Mouse (Mus musculus): Measurements from ENCODE around the gene Cmtm6. TPM values are rescaled to one million over a fixed set of nuclear protein-coding genes. Genes with fewer than 3 reads are reported as not detected.
"Not testable (repeated sequence)": the region's sequence is repeated elsewhere in the genome, so short reads cannot be mapped to it uniquely, and the experiment has no call there.

The Cmtm6 gene
- polyA plus RNA-seq, 1 experiment from 2014 or later: 31.8 TPM

DNA sequence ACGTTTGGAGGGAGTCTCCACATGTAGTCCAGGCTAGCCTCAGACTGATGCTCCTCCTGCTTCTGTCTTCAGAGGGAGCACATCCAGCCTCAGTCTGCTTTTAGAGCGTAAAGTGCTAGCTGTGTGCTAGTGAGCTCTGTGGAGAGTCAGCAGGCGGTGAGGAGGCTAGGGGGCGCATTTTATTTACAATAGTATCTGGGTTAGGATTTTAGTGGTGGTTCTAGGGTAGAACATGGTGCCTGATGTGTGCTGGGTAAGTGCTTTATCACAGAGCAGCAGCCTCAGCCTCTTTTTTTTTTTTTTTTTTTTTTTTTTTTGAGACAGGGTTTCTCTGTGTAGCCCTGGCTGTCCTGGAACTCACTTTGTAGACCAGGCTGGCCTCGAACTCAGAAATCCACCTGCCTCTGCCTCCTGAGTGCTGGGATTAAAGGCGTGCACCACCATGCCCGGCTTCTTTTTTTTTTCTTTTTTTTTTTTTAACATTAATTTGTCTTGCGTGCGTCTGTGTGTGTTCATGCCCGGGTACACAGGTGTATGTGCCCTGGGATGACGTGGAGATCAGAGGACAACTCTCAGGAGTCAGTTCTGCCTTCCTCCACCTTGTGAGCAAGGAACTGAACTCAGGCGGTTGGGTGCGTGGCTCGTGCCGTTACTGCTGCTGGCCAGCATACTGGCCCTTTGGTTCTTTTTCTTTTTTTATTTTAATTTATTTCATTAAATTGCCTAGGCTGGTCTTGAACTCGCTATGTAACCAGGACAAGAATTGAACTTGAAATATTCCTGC is 30.8 kb upstream of the Cmtm6 start:
- Histone ChIP-seq H3K27ac (no peak overlapping the region), H3K4me3 (no peak overlapping the region), H3K9ac (no peak overlapping the region), H3K36me3 (peaks cover 19% of the 10 kb centered on the region), H3K4me2 (replicated peaks) (no peak overlapping the region), H3K4me1 (no peaks in the 10 kb centered on the region), H3K27me3 (no peaks in the 10 kb centered on the region), H3K9me3 (no peaks in the 10 kb centered on the region)
- no peak for ATAC-seq (ENCODE audit: insufficient number of reproducible peaks, insufficient read depth, low FRiP score, low TSS enrichment)
- WGBS: 90% methylated on average over 16 of the region's 16 CpGs

DNA sequence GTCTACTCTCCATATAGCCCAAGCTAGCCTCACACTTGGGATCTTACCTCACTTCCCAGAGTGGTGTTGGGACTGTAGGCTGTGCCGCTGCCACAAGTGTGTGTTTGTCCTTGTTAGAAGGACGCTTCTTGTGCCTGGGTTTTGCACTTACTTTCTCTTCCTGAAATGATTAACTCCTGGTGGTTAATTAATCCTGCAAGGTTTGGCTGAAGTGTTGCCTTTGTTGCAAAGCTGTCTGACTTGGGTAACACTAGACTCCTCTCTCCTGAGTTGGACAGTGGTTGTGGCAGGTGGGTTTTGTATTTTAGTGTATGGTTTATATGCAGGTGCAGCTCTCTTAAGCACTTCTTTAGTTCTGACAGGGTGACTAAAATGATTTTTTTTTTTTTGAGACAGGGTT is 29.9 kb upstream of the Cmtm6 start:
- Histone ChIP-seq H3K9ac (no peak overlapping the region), H3K36me3 (peaks cover 26% of the 10 kb centered on the region), H3K4me2 (replicated peaks) (no peak overlapping the region), H3K9me3 (no peaks in the 10 kb centered on the region), H3K27ac (no peak overlapping the region), H3K4me3 (no peak overlapping the region), H3K4me1 (no peaks in the 10 kb centered on the region), H3K27me3 (no peaks in the 10 kb centered on the region)
- ATAC-seq (ENCODE audit: insufficient number of reproducible peaks, insufficient read depth, low FRiP score, low TSS enrichment): no peak
- WGBS: 90% methylated on average over 2 of the region's 2 CpGs

DNA sequence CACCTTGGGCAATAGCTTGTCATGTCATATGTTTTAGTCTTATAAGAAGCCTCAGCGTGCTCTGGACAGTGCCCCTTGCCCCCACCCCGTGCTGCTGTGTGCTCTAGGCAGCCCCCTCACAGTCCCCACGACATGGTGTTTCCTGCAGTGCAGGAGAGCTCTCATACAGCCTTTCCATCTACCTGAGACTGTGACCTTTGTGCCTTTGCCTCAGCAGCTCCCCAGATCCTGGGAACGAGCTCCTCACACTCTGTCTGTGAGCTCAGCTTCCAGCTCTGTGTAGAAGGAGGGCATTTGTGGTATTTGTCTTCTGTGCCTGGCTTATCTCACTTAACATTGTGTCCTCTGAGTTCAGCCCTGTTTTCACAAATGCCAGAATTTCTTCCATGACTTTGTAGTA is 29.0 kb upstream of the Cmtm6 start:
- Histone ChIP-seq H3K4me3 (no peak overlapping the region), H3K36me3 (peaks cover 33% of the 10 kb centered on the region), H3K9me3 (no peaks in the 10 kb centered on the region), H3K4me2 (replicated peaks) (no peak overlapping the region), H3K4me1 (no peaks in the 10 kb centered on the region), H3K27me3 (no peaks in the 10 kb centered on the region), H3K9ac (no peak overlapping the region), H3K27ac (no peak overlapping the region)
- no peak for ATAC-seq (ENCODE audit: insufficient number of reproducible peaks, insufficient read depth, low FRiP score, low TSS enrichment)
- 89% methylated on average over 4 of the region's 4 CpGs for WGBS

DNA sequence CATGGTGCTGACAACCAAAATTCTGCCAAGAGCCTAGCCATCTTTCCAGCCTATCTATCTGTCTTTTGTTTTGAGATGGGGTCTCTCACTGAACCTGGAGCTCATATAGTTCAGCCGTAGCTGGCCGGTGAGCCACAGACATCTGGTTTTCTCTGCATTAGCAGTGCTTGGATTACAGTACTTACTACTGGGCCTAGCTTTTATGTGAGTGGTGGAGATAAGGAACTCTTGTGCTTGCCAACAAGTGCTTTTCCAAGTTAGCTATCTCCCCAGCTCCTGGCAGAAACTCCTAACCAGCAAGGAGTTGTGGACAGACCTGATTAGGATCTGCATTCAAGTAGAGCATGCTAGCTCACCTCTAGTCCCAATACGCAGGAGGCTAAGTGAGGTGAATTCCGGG is 23.1 kb upstream of the Cmtm6 start:
- no peak overlapping the region for H3K4me3 ChIP-seq
- no peak for ATAC-seq (ENCODE audit: insufficient number of reproducible peaks, insufficient read depth, low FRiP score, low TSS enrichment)
- no peaks in the 10 kb centered on the region for H3K27me3 ChIP-seq
- no peaks in the 10 kb centered on the region for H3K9me3 ChIP-seq
- no peak overlapping the region for H3K4me2 ChIP-seq (replicated peaks)
- H3K36me3 ChIP-seq: peaks cover 63% of the 10 kb centered on the region
- H3K4me1 ChIP-seq: no peaks in the 10 kb centered on the region
- 95% methylated on average over 4 of the region's 4 CpGs for WGBS
- H3K27ac ChIP-seq: no peak overlapping the region
- H3K9ac ChIP-seq: no peak overlapping the region

DNA sequence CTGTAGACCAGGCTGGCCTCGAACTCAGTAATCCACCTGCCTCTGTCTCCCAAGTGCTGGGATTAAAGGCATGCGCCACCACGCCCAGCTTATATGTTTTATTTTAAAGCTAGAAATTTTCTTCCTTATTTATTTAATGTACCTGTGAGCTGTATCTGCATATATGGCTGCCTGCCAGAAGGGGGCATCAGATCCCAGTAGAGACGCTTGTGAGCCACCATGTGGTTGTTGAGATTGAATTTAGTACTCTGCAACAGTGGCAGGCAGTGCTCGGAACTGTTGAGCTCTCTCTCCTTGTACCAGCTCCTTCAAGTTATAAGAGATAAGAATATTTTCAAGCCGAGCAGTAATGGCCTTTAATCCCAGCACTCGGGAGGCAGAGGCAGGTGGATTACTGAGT is 20.6 kb upstream of the Cmtm6 start:
- WGBS: 76% methylated on average over 7 of the region's 7 CpGs
- H3K9ac ChIP-seq: no peak overlapping the region
- H3K4me2 ChIP-seq (replicated peaks): no peak overlapping the region
- no peak for ATAC-seq (ENCODE audit: insufficient number of reproducible peaks, insufficient read depth, low FRiP score, low TSS enrichment)
- H3K27ac ChIP-seq: no peak overlapping the region
- peaks cover 79% of the 10 kb centered on the region for H3K36me3 ChIP-seq
- no peaks in the 10 kb centered on the region for H3K4me1 ChIP-seq
- H3K4me3 ChIP-seq: no peak overlapping the region
- H3K27me3 ChIP-seq: no peaks in the 10 kb centered on the region
- no peaks in the 10 kb centered on the region for H3K9me3 ChIP-seq

DNA sequence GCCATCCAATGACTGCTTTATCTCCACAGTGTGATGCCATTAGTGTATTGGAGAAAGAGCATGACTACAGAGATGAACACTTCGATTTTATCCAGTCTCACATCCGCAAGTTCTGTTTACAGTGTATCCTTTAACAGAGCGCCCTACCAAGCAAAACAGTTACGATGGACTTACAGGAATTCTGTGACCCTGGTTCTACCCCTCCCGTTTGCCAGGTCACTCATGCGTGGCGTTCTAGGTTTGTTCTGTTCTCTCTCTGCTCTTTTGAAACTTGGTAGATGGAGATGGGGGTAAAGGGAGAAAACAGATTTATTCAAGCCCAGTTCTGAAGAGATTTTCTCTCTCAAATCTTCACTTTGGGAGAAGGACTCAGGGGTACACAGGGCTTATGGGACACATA is 17.4 kb upstream of the Cmtm6 start:
- no peaks in the 10 kb centered on the region for H3K9me3 ChIP-seq
- H3K9ac ChIP-seq: no peak overlapping the region
- no peaks in the 10 kb centered on the region for H3K4me1 ChIP-seq
- peaks cover 77% of the 10 kb centered on the region for H3K36me3 ChIP-seq
- WGBS: 95% methylated on average over 7 of the region's 7 CpGs
- no peak overlapping the region for H3K4me3 ChIP-seq
- H3K4me2 ChIP-seq (replicated peaks): no peak overlapping the region
- no peaks in the 10 kb centered on the region for H3K27me3 ChIP-seq
- no peak overlapping the region for H3K27ac ChIP-seq
- ATAC-seq (ENCODE audit: insufficient number of reproducible peaks, insufficient read depth, low FRiP score, low TSS enrichment): no peak

DNA sequence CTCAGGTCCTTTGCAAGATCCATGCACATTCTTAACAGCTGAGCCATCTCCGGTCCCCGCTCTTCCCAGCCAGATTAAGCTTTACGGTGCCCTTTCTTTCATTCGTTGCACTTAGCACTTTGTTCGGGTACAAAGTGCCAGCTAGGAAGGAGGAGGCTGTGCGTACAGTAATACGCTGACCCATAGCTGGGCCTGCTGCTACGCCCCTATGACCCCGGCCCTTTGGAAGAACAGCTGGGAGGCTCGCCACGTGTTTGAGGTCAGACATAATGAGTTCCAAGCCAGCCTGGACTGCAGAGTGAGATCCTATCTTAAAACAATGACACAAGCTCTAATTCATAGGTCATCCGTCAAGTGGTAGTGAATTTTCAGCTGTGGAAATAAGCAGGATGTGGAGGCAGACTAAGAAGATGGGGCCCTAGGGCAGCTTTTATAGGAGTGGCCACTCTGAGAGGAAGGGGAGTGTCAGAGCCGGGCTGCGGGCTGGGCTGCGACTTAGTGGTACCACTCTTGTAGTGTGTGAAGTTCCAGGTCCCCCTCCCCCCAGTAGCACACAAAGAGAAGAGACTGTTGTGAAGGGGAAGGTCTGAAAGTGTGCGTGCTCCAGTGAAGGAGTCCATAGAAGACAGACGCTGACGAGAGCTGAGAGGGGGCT is 14.1 kb upstream of the Cmtm6 start:
- Histone ChIP-seq H3K4me3 (no peak overlapping the region), H3K9me3 (no peaks in the 10 kb centered on the region), H3K4me1 (no peaks in the 10 kb centered on the region), H3K36me3 (peaks cover 91% of the 10 kb centered on the region), H3K27ac (no peak overlapping the region), H3K27me3 (no peaks in the 10 kb centered on the region), H3K9ac (no peak overlapping the region), H3K4me2 (replicated peaks) (no peak overlapping the region)
- WGBS: 48% methylated on average over 18 of the region's 18 CpGs
- ATAC-seq (ENCODE audit: insufficient number of reproducible peaks, insufficient read depth, low FRiP score, low TSS enrichment): 0 out of 2 replicates have a peak, but pooled peaks have one; percentile 28

DNA sequence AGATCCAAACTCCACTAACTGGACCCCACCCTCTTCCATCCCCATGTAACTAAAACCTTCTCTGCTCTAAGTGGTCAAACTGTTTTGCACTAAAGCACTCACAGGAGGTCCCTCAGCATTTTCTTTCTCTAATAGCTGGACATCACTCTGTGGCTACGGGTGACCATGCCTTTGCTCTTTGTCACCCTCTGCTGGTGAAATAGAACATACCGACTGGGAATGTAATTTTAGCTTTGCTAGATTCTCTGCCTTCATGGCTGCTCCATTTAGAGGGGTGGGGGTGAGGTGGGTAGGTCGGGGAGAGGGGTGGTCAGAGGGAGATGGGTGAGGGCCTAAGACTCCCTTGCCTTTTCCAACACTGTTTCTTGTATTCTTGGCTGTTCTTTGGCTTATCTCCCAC is 3.6 kb upstream of the Cmtm6 start:
- WGBS: 3% methylated on average over 3 of the region's 3 CpGs

DNA sequence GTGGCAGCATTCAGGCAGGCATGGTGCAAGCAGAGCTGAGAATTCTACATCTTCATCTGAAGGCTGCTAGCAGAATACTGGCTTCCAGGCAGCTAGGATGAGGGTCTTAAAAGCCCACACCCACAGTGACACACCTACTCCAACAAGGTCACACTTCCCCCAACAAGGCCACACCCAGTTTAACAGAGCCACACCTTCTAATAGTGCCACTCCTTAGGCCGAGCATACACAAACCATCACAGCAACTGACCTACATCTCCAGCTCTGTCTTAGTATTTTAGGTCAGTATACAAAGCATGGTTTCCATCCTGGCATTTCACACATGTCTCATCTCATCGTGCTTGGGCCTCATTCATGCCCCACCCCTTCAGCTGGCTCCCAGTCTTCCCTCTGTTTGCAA is 2.5 kb upstream of the Cmtm6 start:
- not testable (repeated sequence) for H3K9me3 ChIP-seq; H3K4me2 ChIP-seq (replicated peaks); H3K4me3 ChIP-seq; H3K9ac ChIP-seq; H3K27me3 ChIP-seq; ATAC-seq (ENCODE audit: insufficient number of reproducible peaks, insufficient read depth, low FRiP score, low TSS enrichment); H3K27ac ChIP-seq
- Histone ChIP-seq H3K4me1 (peaks cover 13% of the 10 kb centered on the region), H3K36me3 (peaks cover 20% of the 10 kb centered on the region)
- WGBS: 45% methylated on average over 2 of the region's 2 CpGs

More for the DNA sequence above, 3.6 kb upstream of the Cmtm6 start:
- Histone ChIP-seq H3K36me3 (peaks cover 30% of the 10 kb centered on the region), H3K27ac (no peak overlapping the region), H3K4me1 (peaks cover 7% of the 10 kb centered on the region), H3K27me3 (no peaks in the 10 kb centered on the region), H3K9me3 (no peaks in the 10 kb centered on the region), H3K4me3 (no peak overlapping the region), H3K4me2 (replicated peaks) (no peak overlapping the region), H3K9ac (no peak overlapping the region)
- no peak for ATAC-seq (ENCODE audit: insufficient number of reproducible peaks, insufficient read depth, low FRiP score, low TSS enrichment)

DNA sequence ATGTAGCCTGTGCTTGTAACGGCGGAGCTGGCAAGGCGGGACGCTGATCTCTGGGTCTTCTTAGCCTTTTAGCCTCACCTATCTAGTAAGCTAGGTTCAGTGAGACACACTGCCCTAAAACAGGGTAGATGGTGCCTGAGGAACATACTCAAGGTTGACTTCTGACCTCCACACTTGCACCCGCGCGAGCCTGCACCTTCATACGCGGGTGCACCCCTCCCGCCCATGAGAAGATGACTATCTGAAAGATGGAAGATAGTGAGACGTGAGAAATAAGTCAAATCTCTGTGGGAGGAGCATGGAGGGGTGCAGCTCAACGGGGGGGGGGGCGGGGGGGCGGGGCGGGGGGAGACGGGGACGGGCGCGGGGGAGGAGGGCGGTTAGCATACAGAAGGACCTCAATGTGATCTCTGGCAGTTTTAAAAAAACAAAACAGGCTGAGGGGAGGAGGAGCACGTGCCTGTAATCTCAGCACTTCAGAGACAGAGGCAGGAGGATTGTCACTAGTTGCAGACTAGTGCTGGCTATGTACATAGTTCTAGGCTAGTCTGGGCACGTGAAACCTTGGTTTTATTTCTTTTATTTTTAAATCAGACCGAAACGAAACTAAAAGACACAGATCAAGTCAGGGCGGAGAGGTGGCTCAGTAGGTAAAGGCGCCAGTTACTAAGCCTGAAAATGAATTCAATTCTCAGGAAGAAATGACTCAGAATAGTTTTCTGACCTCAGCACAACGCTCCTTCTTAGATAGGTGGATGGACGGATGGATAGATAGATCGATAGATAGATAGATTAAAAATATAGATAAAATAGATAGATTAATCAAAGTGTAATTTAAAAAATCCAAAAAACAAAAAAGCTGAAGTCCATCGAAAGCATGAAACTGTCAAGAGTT is 758 bp upstream of the Cmtm6 start:
- ATAC-seq (ENCODE audit: insufficient number of reproducible peaks, insufficient read depth, low FRiP score, low TSS enrichment): no peak
- Histone ChIP-seq H3K27ac (no peak overlapping the region), H3K4me1 (peaks cover 13% of the 10 kb centered on the region), H3K4me2 (replicated peaks) (peak overlapping the region; percentile 63), H3K9ac (no peak overlapping the region), H3K4me3 (no peak overlapping the region), H3K9me3 (no peaks in the 10 kb centered on the region), H3K36me3 (peaks cover 5% of the 10 kb centered on the region; the same call in 1 of the 2 replicates), H3K27me3 (no peaks in the 10 kb centered on the region)
- WGBS: 44% methylated on average over 24 of the region's 30 CpGs

DNA sequence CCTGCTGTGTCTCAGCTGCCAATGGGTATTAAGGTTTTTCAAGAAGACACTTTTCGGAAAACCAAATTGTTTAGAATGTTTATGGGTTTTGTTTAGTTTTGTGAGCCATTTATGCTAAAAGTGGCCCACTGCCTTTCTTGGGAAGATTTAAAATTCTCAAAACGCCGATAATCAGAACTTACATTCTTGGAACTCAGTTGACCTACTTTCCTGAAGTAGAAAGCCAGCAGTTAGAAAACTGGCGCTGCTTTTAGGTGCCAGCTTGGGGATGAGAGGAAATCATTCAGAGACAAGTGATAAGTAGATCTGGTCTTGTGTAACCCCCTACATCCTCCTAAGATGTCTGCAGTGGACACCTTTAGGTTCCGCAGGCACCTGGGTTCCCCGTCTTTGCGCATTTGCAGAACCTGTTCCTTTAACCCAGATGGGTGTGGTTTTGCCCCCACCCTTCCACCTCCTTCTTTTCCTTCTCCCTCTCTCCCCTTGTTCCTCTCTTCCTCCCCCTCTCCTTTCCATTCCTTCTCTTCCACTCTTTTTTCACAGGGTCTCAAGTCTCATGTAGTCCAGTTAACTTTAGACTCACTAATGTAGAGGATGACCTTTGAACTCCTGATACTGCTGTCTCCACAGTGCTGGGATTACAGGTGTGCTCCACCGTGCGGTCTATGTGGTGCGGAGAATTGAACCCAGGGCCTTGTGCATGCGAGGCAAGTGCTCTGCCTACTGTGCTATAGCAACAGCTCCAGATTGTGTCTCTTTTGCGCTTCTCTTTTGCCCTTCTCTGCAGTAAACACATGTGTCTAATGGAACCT is 1.2 kb downstream of the Cmtm6 start:
- 72% methylated on average over 12 of the region's 12 CpGs for WGBS
- no peak for ATAC-seq (ENCODE audit: insufficient number of reproducible peaks, insufficient read depth, low FRiP score, low TSS enrichment)
- no peaks in the 10 kb centered on the region for H3K36me3 ChIP-seq
- H3K4me1 ChIP-seq: peaks cover 18% of the 10 kb centered on the region
- H3K9me3 ChIP-seq: no peaks in the 10 kb centered on the region
- H3K4me3 ChIP-seq: peak overlapping the region; percentile 83
- H3K27ac ChIP-seq: 0 out of 2 replicates have a peak overlapping the region, but pooled peaks have one; percentile 81
- peak overlapping the region; percentile 85 for H3K9ac ChIP-seq
- H3K4me2 ChIP-seq (replicated peaks): peak overlapping the region; percentile 63
- H3K27me3 ChIP-seq: no peaks in the 10 kb centered on the region
